Mouse (Mus musculus): ENCODE results near the gene Castor1.

Gene Castor1

DNA sequence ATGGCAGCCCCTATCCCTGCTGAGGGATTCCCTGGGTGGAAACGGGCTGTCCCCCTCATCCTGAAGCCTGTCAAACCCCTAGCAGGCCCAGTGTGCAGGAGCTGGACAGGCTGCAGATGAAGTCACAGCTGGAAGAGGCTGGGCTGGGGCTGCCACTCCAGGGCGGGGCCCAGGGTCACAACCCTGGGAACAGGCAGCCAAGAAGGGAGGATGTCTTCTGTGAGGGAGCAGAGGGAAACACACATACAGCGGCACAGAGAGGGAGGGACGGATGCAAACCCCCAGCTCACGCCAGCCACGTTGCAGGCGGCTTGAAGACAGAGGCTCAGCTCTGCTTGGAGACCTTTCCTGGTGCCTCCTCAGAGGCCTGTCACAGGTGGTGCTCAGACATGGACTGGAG lies 46.0 kb downstream of the Castor1 start:
- no peak for DNase-seq

DNA sequence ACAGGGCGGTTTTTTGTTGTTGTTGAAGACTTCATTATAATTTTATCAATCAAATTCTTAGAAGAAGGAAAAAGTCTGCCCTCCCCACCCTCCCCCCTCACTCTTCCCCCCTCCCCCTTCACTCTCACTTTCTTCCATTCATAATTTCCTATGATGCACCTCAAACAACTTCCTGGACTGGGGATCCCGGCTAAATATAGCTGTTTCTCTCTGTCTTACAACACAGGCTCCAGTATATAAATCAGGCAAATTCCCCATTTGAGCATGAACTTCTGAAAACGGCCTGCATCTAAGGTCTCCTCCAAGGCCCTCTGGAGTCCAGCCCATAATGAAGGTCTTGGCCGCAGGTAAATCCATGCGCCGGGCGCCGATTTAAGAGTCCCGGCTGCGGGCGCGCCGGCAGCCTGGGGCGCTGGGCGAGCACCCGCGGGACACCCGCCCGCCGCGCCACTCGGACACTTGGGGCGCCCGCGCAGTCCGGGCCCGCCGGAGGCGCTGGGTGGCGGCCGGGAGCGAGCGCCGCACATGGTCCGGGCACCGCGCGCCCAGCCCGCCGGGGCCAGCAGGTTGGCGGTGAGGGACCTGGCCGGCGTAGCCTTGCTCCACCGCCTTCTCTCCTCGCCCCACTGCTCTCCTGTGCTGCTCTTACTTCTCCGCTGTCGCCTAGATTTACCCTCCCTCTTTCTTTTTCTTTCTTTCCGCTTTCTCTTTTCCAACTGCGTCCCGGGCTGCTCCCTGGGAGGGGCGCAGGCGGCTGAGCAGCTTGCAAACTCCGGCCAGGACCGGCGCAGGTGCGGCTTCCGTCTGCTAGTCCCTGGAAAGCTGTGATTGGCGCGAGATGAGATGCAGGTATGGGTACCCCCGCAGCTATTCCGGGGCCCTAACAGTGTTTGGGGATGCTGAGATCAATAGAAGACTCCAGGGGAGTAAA lies 48.5 kb downstream of the Castor1 start:
- DNase-seq, result peak; percentile 67

DNA sequence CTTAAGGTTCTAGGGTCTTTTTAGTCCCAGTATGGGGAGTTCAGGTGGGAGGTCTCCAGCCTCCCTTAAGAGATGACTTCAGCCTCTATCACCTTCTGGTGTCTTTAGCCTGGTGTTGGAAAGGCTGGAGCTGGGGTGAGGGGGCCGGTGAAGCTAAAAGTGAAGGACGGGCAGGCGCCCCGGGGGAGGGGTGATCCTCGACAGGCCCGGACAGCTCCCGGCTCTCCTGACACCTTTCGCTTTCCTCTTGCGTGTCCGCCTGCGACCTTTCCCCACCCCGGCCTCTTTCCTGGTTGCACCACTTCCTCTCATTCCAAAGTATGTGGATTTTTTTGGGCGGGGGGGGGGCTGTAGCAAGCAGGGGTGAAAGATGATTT lies 49.2 kb downstream of the Castor1 start:
- no peak for DNase-seq

DNA sequence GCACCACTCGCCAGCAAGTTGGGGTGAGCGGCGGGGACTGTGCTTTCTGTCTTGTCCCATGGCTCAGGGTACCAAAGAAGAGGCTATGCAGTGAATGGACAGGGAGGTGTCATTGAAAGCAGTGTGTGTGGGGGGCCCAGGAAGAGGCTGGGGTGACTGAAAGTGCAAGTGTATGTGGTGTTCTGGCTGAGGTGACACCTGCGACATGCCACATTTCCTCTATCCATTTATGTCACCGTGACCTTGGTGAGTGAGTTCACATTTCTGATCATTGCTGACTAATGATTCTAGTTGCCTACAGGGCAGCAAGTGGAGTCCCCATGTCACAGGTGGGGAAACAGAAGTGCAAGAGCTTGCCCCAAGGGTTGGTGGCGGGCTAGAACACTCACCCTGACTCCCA lies 50.5 kb downstream of the Castor1 start:
- no peak for DNase-seq

DNA sequence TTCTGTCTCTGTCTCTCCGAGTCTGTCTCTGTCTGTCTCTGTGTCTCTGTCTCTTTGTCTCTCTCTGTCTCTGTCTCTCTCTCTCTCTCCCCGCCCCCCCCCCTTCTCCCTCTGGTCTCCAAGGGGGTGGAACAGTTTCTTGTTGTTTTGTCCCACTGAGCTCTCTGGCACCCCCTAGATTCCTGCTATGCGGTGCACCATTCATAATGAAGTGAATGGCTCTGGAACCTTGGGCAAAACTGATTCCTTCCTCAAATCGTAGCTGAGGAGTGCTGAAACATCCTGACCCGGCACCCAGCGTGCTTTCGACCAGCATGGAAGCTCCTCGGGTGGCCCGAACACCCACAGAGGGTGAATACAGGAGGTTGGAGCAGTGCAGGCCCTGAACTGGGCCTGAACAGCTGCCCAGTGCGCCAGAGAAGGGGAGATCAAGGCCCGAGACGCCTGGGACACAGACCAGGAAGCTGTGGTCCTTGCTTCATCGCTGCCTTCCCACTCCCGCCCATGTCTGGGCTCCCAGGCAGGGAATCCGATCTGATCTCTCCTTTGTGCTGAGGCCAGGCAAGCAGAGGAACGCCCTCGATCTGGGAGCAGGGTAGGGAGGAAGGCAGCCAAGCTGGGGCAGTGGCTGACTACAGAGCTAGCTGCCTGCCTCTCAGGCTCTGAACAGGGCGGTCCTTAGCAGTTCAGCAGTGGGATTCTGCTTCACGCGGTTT lies 52.9 kb downstream of the Castor1 start:
- peak; percentile 47 for DNase-seq

DNA sequence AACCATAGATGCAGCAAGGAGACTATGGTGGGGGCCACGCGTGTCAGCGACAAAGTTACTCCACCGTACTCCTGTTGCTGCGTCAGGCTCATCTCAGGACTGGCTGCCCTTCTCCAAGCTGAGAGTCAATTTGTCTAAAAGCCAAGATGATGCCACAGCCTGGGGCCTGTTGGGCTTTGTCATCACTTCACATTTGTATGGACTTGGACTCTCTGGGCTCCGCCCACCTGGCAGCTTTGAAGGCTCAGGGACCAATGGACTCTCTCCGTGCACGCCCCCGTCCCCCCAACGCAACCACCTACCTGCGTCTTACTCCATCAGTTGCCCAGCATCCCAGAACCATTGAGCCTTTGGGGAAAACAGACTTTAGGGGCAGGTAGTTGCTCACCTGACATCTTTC lies 53.5 kb downstream of the Castor1 start:
- DNase-seq, result no peak

Measured in embryo, embryonic 11 days (tissue).